Mouse (Mus musculus) layer of hippocampus, adult 9-11 months (tissue): Measurements from ENCODE around the gene Fig4.

Source experiments
- DNase-seq: peaks from one replicate; pipeline ENCODE4 v3.0.0; 2022

The Fig4 gene

GRCm38 (mm10) chr10:41260243-41261006 lies 42.6 kb downstream of the Fig4 start:
- no peak for DNase-seq

GRCm38 (mm10) chr10:41250749-41251065 lies 52.4 kb downstream of the Fig4 start:
- DNase-seq = no peak

GRCm38 (mm10) chr10:41250045-41250748 lies 52.9 kb downstream of the Fig4 start:
- no peak for DNase-seq

GRCm38 (mm10) chr10:41249006-41249659 lies 53.9 kb downstream of the Fig4 start:
- no peak for DNase-seq

GRCm38 (mm10) chr10:41247800-41248473 lies 55.1 kb downstream of the Fig4 start:
- DNase-seq = no peak

GRCm38 (mm10) chr10:41246111-41246510 lies 56.9 kb downstream of the Fig4 start:
- DNase-seq = peak; percentile 32

GRCm38 (mm10) chr10:41245477-41245876 lies 57.6 kb downstream of the Fig4 start:
- DNase-seq = no peak

GRCm38 (mm10) chr10:41245028-41245427 lies 58.0 kb downstream of the Fig4 start:
- peak; percentile 47 for DNase-seq

GRCm38 (mm10) chr10:41243930-41244329 lies 59.1 kb downstream of the Fig4 start:
- DNase-seq = peak; percentile 49

- DNase-seq = no peak
These were observed 61.4 kb downstream of the Fig4 start for GRCm38 (mm10) chr10:41241558-41242242.

- DNase-seq = no peak
These were observed 62.0 kb downstream of the Fig4 start for GRCm38 (mm10) chr10:41241080-41241479.

GRCm38 (mm10) chr10:41236020-41236419 lies 67.0 kb downstream of the Fig4 start:
- no peak for DNase-seq

- no peak for DNase-seq
These were observed 67.5 kb downstream of the Fig4 start for GRCm38 (mm10) chr10:41235584-41235983.

GRCm38 (mm10) chr10:41235159-41235558 lies 67.9 kb downstream of the Fig4 start:
- no peak for DNase-seq

- no peak for DNase-seq
These were observed 68.5 kb downstream of the Fig4 start for GRCm38 (mm10) chr10:41234552-41234951.

- no peak for DNase-seq
These were observed 69.9 kb downstream of the Fig4 start for GRCm38 (mm10) chr10:41233140-41233539.

- DNase-seq = no peak
These were observed 71.8 kb downstream of the Fig4 start for GRCm38 (mm10) chr10:41231163-41231835.

GRCm38 (mm10) chr10:41227626-41228025 lies 75.4 kb downstream of the Fig4 start:
- no peak for DNase-seq

GRCm38 (mm10) chr10:41223499-41223898 lies 79.6 kb downstream of the Fig4 start:
- DNase-seq = no peak

- no peak for DNase-seq
These were observed 81.9 kb downstream of the Fig4 start for GRCm38 (mm10) chr10:41221204-41221603.

- no peak for DNase-seq
These were observed 84.2 kb downstream of the Fig4 start for GRCm38 (mm10) chr10:41218897-41219296.

- DNase-seq = no peak
These were observed 89.0 kb downstream of the Fig4 start for GRCm38 (mm10) chr10:41214083-41214482.
